Mouse (Mus musculus): ENCODE measurements around the gene 6430628N08Rik. TPM values are rescaled to one million over a fixed set of nuclear protein-coding genes. Genes with fewer than 3 reads are reported as not detected.
A peak's percentile ranks its signal among the peaks of the same experiment; 100 is the strongest.

Gene 6430628N08Rik
- polyA plus RNA-seq, 1 experiment from 2014 or later, result not detected

GRCm38 (mm10) chr4:115897901-115898631 lies 7.6 kb downstream of the 6430628N08Rik start:
- Histone ChIP-seq H3K4me3 (peak overlapping the region; percentile 58), H3K4me1 (peaks cover 13% of the 10 kb centered on the region), H3K27ac (peak overlapping the region; percentile 78), H3K27me3 (ENCODE audit: poor library complexity, severe bottlenecking) (peaks cover 95% of the 10 kb centered on the region), H3K36me3 (replicated peaks) (no peaks in the 10 kb centered on the region), H3K9me3 (no peaks in the 10 kb centered on the region)
- peak; percentile 61 for DNase-seq (ENCODE audit: extremely low spot score, low spot score)
- under 1% methylated on average over 55 of the region's 56 CpGs for WGBS

- WGBS, result 20% methylated on average over 5 of the region's 5 CpGs
- H3K27me3 ChIP-seq (ENCODE audit: poor library complexity, severe bottlenecking), result peaks cover 100% of the 10 kb centered on the region
- no peak overlapping the region for H3K27ac ChIP-seq
- no peaks in the 10 kb centered on the region for H3K36me3 ChIP-seq (replicated peaks)
- peak; percentile 74 for DNase-seq (ENCODE audit: extremely low spot score, low spot score)
- H3K4me3 ChIP-seq, result no peak overlapping the region
- peaks cover 49% of the 10 kb centered on the region for H3K4me1 ChIP-seq
- no peaks in the 10 kb centered on the region for H3K9me3 ChIP-seq
These were observed 12.4 kb downstream of the 6430628N08Rik start for GRCm38 (mm10) chr4:115902816-115903215.

GRCm38 (mm10) chr4:115904375-115904774 lies 13.9 kb downstream of the 6430628N08Rik start:
- 3% methylated on average over 12 of the region's 12 CpGs for WGBS
- H3K27ac ChIP-seq, result no peak overlapping the region
- H3K4me1 ChIP-seq, result peaks cover 54% of the 10 kb centered on the region
- H3K27me3 ChIP-seq (ENCODE audit: poor library complexity, severe bottlenecking), result peaks cover 100% of the 10 kb centered on the region
- H3K4me3 ChIP-seq, result no peak overlapping the region; the same call in 1 of the 2 replicates
- H3K36me3 ChIP-seq (replicated peaks), result no peaks in the 10 kb centered on the region
- DNase-seq (ENCODE audit: extremely low spot score, low spot score), result peak; percentile 47
- H3K9me3 ChIP-seq, result no peaks in the 10 kb centered on the region

GRCm38 (mm10) chr4:115905701-115906100 lies 15.2 kb downstream of the 6430628N08Rik start:
- Histone ChIP-seq H3K27ac (no peak overlapping the region), H3K27me3 (ENCODE audit: poor library complexity, severe bottlenecking) (peaks cover 98% of the 10 kb centered on the region), H3K9me3 (no peaks in the 10 kb centered on the region), H3K4me3 (no peak overlapping the region), H3K4me1 (peaks cover 54% of the 10 kb centered on the region), H3K36me3 (replicated peaks) (no peaks in the 10 kb centered on the region)
- WGBS, result 2% methylated on average over 7 of the region's 7 CpGs
- peak; percentile 45 for DNase-seq (ENCODE audit: extremely low spot score, low spot score)

- no peak overlapping the region for H3K4me3 ChIP-seq
- H3K27me3 ChIP-seq (ENCODE audit: poor library complexity, severe bottlenecking), result peaks cover 98% of the 10 kb centered on the region
- peaks cover 64% of the 10 kb centered on the region for H3K4me1 ChIP-seq
- no peak overlapping the region for H3K27ac ChIP-seq
- 91% methylated on average over 3 of the region's 3 CpGs for WGBS
- DNase-seq (ENCODE audit: extremely low spot score, low spot score), result no peak
- no peaks in the 10 kb centered on the region for H3K36me3 ChIP-seq (replicated peaks)
- H3K9me3 ChIP-seq, result no peaks in the 10 kb centered on the region
These were observed 16.3 kb downstream of the 6430628N08Rik start for GRCm38 (mm10) chr4:115906791-115907190.

GRCm38 (mm10) chr4:115907994-115908393 lies 17.5 kb downstream of the 6430628N08Rik start:
- no peak for DNase-seq (ENCODE audit: extremely low spot score, low spot score)
- Histone ChIP-seq H3K27ac (no peak overlapping the region), H3K9me3 (no peaks in the 10 kb centered on the region), H3K4me1 (peaks cover 70% of the 10 kb centered on the region), H3K36me3 (replicated peaks) (no peaks in the 10 kb centered on the region), H3K27me3 (ENCODE audit: poor library complexity, severe bottlenecking) (peaks cover 98% of the 10 kb centered on the region), H3K4me3 (no peak overlapping the region)
- 71% methylated on average over 1 of the region's 1 CpGs for WGBS

- H3K27ac ChIP-seq, result no peak overlapping the region
- 6% methylated on average over 7 of the region's 7 CpGs for WGBS
- no peak for DNase-seq (ENCODE audit: extremely low spot score, low spot score)
These were observed 18.2 kb downstream of the 6430628N08Rik start for GRCm38 (mm10) chr4:115908641-115909040.

GRCm38 (mm10) chr4:115911586-115911985 lies 21.1 kb downstream of the 6430628N08Rik start:
- WGBS, result under 1% methylated on average over 4 of the region's 4 CpGs
- Histone ChIP-seq H3K4me1 (peaks cover 41% of the 10 kb centered on the region), H3K27me3 (ENCODE audit: poor library complexity, severe bottlenecking) (peaks cover 97% of the 10 kb centered on the region), H3K4me3 (peak overlapping the region; percentile 8; the same call in 1 of the 2 replicates), H3K27ac (peak overlapping the region; percentile 62), H3K36me3 (replicated peaks) (no peaks in the 10 kb centered on the region), H3K9me3 (no peaks in the 10 kb centered on the region)
- peak; percentile 54 for DNase-seq (ENCODE audit: extremely low spot score, low spot score)

More at GRCm38 (mm10) chr4:115908641-115909040, 18.2 kb downstream of the 6430628N08Rik start:
- Histone ChIP-seq H3K4me1 (peaks cover 68% of the 10 kb centered on the region), H3K9me3 (no peaks in the 10 kb centered on the region), H3K27me3 (ENCODE audit: poor library complexity, severe bottlenecking) (peaks cover 98% of the 10 kb centered on the region), H3K36me3 (replicated peaks) (no peaks in the 10 kb centered on the region), H3K4me3 (no peak overlapping the region)

- Histone ChIP-seq H3K9me3 (no peaks in the 10 kb centered on the region), H3K27me3 (ENCODE audit: poor library complexity, severe bottlenecking) (peaks cover 100% of the 10 kb centered on the region), H3K36me3 (replicated peaks) (no peaks in the 10 kb centered on the region), H3K4me1 (peaks cover 14% of the 10 kb centered on the region), H3K4me3 (no peak overlapping the region), H3K27ac (no peak overlapping the region)
- WGBS, result 75% methylated on average over 16 of the region's 16 CpGs
- DNase-seq (ENCODE audit: extremely low spot score, low spot score), result no peak
These were observed 29.4 kb downstream of the 6430628N08Rik start for GRCm38 (mm10) chr4:115919911-115920310.

GRCm38 (mm10) chr4:115922688-115923087 lies 32.2 kb downstream of the 6430628N08Rik start:
- H3K4me1 ChIP-seq, result peaks cover 12% of the 10 kb centered on the region
- no peak overlapping the region for H3K4me3 ChIP-seq
- 95% methylated on average over 5 of the region's 5 CpGs for WGBS
- H3K9me3 ChIP-seq, result no peaks in the 10 kb centered on the region
- no peaks in the 10 kb centered on the region for H3K36me3 ChIP-seq (replicated peaks)
- no peak for DNase-seq (ENCODE audit: extremely low spot score, low spot score)
- no peak overlapping the region for H3K27ac ChIP-seq
- peaks cover 100% of the 10 kb centered on the region for H3K27me3 ChIP-seq (ENCODE audit: poor library complexity, severe bottlenecking)

GRCm38 (mm10) chr4:115923262-115923880 lies 32.9 kb downstream of the 6430628N08Rik start:
- H3K4me1 ChIP-seq, result peaks cover 5% of the 10 kb centered on the region
- H3K4me3 ChIP-seq, result no peak overlapping the region
- H3K9me3 ChIP-seq, result no peaks in the 10 kb centered on the region
- H3K36me3 ChIP-seq (replicated peaks), result no peaks in the 10 kb centered on the region
- no peak overlapping the region for H3K27ac ChIP-seq
- WGBS, result 81% methylated on average over 16 of the region's 16 CpGs
- peaks cover 100% of the 10 kb centered on the region for H3K27me3 ChIP-seq (ENCODE audit: poor library complexity, severe bottlenecking)
- DNase-seq (ENCODE audit: extremely low spot score, low spot score), result no peak

- H3K36me3 ChIP-seq (replicated peaks), result no peaks in the 10 kb centered on the region
- H3K9me3 ChIP-seq, result no peaks in the 10 kb centered on the region
- 82% methylated on average over 7 of the region's 7 CpGs for WGBS
- no peak for DNase-seq (ENCODE audit: extremely low spot score, low spot score)
- H3K4me1 ChIP-seq, result no peaks in the 10 kb centered on the region
- H3K27ac ChIP-seq, result no peak overlapping the region
- H3K27me3 ChIP-seq (ENCODE audit: poor library complexity, severe bottlenecking), result peaks cover 100% of the 10 kb centered on the region
- H3K4me3 ChIP-seq, result no peak overlapping the region
These were observed 37.2 kb downstream of the 6430628N08Rik start for GRCm38 (mm10) chr4:115927637-115928036.

- no peak overlapping the region for H3K4me3 ChIP-seq
- no peaks in the 10 kb centered on the region for H3K9me3 ChIP-seq
- no peak for DNase-seq (ENCODE audit: extremely low spot score, low spot score)
- H3K4me1 ChIP-seq, result peaks cover 19% of the 10 kb centered on the region
- no peaks in the 10 kb centered on the region for H3K36me3 ChIP-seq (replicated peaks)
- no peak overlapping the region for H3K27ac ChIP-seq
- H3K27me3 ChIP-seq (ENCODE audit: poor library complexity, severe bottlenecking), result peaks cover 100% of the 10 kb centered on the region
- WGBS, result 66% methylated on average over 13 of the region's 13 CpGs
These were observed 41.2 kb downstream of the 6430628N08Rik start for GRCm38 (mm10) chr4:115931556-115932088.

All from forebrain, embryonic 10.5 days (tissue).